Mouse (Mus musculus) lung, postnatal 0 days (tissue): Measurements from ENCODE around the gene Gm17720.

Experiments
- CTCF ChIP-seq: IDR thresholded peaks from 2 replicates; pipeline ENCODE4 v1.5.1; 2016; ENCODE audit warnings: antibody characterized with exemption, mild to moderate bottlenecking
- EP300 ChIP-seq: IDR thresholded peaks from 2 replicates; pipeline ENCODE4 v1.6.1; 2016; ENCODE audit warnings: antibody characterized with exemption, mild to moderate bottlenecking, control low read depth

- TF ChIP-seq CTCF = no peak
- TF ChIP-seq EP300 = no peak
Measured at GRCm38 (mm10) chr8:110079282-110080221, 23.0 kb downstream of the Gm17720 start, which contains the start of gene Zfp612.
